Mouse (Mus musculus) inflammation-experienced regulatory T-cells, adult 16 weeks (primary cell): ENCODE measurements around the gene Rexo2. TPM values are rescaled to one million over a fixed set of nuclear protein-coding genes. Genes with fewer than 3 reads are reported as not detected.

Source experiments
- polyA plus RNA-seq: library from polyadenylated mRNA; unstranded; fragments of 100-300 nt; shearing (Covaris generic); gene quantifications from one replicate; pipeline ENCODE4 v1.2.1, GENCODE M21; 2017

Gene Rexo2
- 182 TPM for polyA plus RNA-seq

DNA sequence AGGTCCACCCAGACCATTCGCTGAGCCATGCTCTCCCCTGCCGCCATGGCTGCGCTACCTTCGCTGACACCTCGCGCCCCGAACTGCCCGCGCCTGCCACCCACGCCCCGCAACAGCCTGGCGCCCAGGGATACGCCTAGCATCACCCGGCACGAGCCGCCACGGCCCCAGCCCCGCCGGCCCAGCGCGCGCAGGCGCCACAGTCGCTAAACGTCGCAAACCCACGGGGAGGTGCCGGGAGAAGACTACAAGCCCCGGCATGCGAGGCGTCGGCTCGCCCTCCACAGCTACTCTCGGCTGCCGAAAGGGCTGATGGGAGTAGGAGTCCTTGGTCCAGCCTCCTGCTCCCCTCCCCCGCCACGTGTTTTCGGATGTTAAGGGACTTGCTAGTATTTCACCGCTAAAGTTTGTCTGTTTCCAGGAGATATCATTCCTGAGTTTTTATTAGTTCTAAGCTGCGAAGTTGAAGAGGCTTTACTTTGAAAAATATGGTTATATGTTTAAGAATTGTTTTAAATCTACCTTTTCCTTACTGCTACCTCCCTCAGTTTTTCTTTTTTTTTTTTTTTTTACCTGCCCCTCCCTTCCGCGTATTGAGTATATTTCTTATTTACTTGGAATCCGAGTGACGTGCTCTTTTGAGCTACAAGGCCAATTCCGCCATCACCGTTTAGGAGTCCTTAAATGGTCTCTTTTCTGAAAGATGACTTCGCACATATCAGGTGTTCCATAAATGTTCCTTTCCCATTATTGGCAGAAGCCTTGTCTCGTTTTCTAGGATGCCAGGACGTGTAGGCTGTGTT lies at the start of gene Rexo2:
Gene Rexo2 (minus strand): TSS at position 213 of the 803 bp plus-strand sequence.

DNA sequence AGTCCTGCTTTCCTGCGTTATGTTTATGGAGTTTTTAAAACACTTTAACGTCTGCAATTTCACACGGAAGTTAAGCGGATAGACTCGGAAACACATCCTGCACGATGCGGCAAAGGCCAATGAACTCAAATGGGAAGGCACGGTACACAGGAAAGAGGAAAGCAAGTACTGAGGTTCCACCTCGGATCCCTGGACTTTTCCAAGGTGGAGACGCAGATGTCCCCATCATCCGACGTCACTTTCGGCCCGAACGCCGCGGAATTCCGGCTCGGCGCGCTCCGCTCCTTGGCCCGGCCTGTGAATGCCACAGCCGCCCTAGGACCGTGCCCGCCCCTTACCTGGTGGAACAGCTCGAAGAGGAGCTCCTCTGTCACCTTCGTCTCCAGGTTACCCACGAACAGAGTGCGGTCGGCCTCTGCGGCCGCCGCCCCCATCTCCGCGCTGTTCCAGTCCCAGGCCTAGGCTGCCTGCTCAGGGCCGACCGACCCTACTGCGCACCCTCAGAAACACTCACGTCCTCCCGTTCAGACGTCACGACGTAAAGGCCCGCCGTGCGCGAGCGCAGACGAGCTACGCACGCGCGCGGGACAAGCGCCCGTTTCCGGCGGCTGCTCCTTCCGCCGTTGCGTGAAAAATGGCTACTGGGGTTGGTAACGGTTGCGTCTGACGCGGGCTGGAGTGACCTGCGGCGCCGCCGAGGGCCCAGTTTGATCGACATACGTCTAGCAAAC lies 14.6 kb upstream of the Rexo2 start, which contains the start of the genes Rbm7 and Gm5617:
Gene Rbm7 (minus strand): TSS at position 483 of the 731 bp plus-strand sequence.
Gene Gm5617 (plus strand): TSS at position 626 of the 731 bp plus-strand sequence.

Other genes starting within 250 kb of the Rexo2 start
- 0.56 TPM for gene Nxpe2, start 127.2 kb downstream of the Rexo2 start, polyA plus RNA-seq
- gene Rbm7, start 14.7 kb upstream of the Rexo2 start, polyA plus RNA-seq, result 194 TPM
- 17.3 TPM for gene Gm5617, start 14.8 kb upstream of the Rexo2 start, polyA plus RNA-seq
- gene Nnmt, start 124.5 kb upstream of the Rexo2 start, polyA plus RNA-seq, result not detected